Mouse (Mus musculus): ENCODE measurements around the gene Cnot8.
A peak's percentile ranks its signal among the peaks of the same experiment; 100 is the strongest.

Gene Cnot8

GRCm38 (mm10) chr11:58107009-58107408 lies 3.1 kb downstream of the Cnot8 start:
- DNase-seq, result no peak

- DNase-seq, result no peak
Observed at GRCm38 (mm10) chr11:58107664-58108337, 3.8 kb downstream of the Cnot8 start.

- no peak for DNase-seq
Observed at GRCm38 (mm10) chr11:58116560-58116959, 12.6 kb downstream of the Cnot8 start.

GRCm38 (mm10) chr11:58117044-58117652 lies 13.2 kb downstream of the Cnot8 start:
- no peak for DNase-seq

GRCm38 (mm10) chr11:58120655-58121054 lies 16.7 kb downstream of the Cnot8 start:
- no peak for DNase-seq

- no peak for DNase-seq
Observed at GRCm38 (mm10) chr11:58121351-58121750, 17.4 kb downstream of the Cnot8 start.

- DNase-seq, result peak; percentile 46 to 55
Observed at GRCm38 (mm10) chr11:58123711-58124110, 19.8 kb downstream of the Cnot8 start.

- no peak for DNase-seq
Observed at GRCm38 (mm10) chr11:58125021-58125420, 21.1 kb downstream of the Cnot8 start.

GRCm38 (mm10) chr11:58126397-58127160 lies 22.6 kb downstream of the Cnot8 start:
- DNase-seq, result peak; percentile 63 to 77

GRCm38 (mm10) chr11:58127544-58127943 lies 23.6 kb downstream of the Cnot8 start:
- no peak for DNase-seq

- no peak for DNase-seq
Observed at GRCm38 (mm10) chr11:58129302-58129843, 25.4 kb downstream of the Cnot8 start.

GRCm38 (mm10) chr11:58132026-58132425 lies 28.1 kb downstream of the Cnot8 start:
- no peak for DNase-seq

- no peak for DNase-seq
Observed at GRCm38 (mm10) chr11:58134869-58135268, 30.9 kb downstream of the Cnot8 start.

GRCm38 (mm10) chr11:58135296-58135695 lies 31.3 kb downstream of the Cnot8 start:
- DNase-seq, result no peak

- no peak for DNase-seq
Observed at GRCm38 (mm10) chr11:58136677-58137076, 32.7 kb downstream of the Cnot8 start.

- DNase-seq, result no peak
Observed at GRCm38 (mm10) chr11:58138821-58139220, 34.9 kb downstream of the Cnot8 start.

- no peak for DNase-seq
Observed at GRCm38 (mm10) chr11:58139466-58139865, 35.5 kb downstream of the Cnot8 start.

GRCm38 (mm10) chr11:58143704-58144426 lies 39.9 kb downstream of the Cnot8 start:
- DNase-seq, result peak; percentile 17 to 47

- DNase-seq, result peak; percentile 49 to 66
Observed at GRCm38 (mm10) chr11:58146241-58146640, 42.3 kb downstream of the Cnot8 start.

GRCm38 (mm10) chr11:58155458-58155857 lies 51.5 kb downstream of the Cnot8 start:
- DNase-seq, result no peak

GRCm38 (mm10) chr11:58156871-58157270 lies 52.9 kb downstream of the Cnot8 start:
- no peak for DNase-seq

- no peak for DNase-seq
Observed at GRCm38 (mm10) chr11:58165072-58165471, 61.1 kb downstream of the Cnot8 start.

- no peak for DNase-seq
Observed at GRCm38 (mm10) chr11:58167822-58168166, 63.8 kb downstream of the Cnot8 start.

Measured in cerebellum, postnatal 25 days (tissue).